Mouse (Mus musculus): ENCODE results near the gene Smoc1.

The Smoc1 gene

GRCm38 (mm10) chr12:81138217-81138616 lies 111.6 kb downstream of the Smoc1 start:
- DNase-seq: no peak

- no peak for DNase-seq
Observed at GRCm38 (mm10) chr12:81139463-81139862, 112.9 kb downstream of the Smoc1 start.

GRCm38 (mm10) chr12:81140594-81141328 lies 114.2 kb downstream of the Smoc1 start:
- DNase-seq: peak; percentile 62

DNA sequence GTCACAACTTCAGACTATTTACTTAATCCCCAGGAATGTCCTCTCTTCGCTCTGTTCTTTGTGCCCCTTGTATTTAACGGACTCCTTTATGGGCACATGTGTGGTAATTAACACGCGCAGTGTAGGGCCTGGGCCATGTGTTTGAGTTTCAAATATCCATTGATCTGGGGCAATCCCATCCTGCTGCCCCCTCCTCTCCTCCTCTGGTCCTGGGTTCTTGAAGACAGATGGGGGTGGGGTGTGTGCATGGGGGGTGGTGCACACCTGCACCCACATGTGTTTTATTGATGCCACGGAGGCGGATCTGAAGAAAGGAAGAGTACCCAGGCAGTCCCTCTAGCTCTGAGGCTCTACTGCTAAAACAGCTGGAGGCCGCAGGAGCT lies 114.7 kb downstream of the Smoc1 start:
- DNase-seq: no peak

DNA sequence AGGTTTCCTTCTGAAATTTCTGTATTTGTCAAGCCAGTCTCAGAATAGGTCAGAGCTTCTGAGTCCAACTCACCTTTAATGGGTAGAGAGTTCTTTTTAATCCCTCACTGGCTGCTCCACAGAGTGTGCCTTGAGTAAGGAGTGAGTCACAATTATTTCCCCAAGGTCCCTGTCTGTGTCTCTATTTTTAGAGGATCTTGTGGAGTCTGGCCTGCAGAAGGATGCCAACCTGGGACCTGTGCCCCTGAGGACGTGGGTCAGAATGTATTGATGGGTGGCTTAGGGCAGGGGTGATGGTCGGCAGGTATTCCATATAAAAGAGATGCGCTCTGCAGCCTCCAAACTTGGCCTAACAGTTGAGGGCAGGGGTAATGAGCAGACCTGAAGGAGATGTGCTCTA lies 115.6 kb downstream of the Smoc1 start:
- DNase-seq: no peak

- DNase-seq: no peak
Observed at GRCm38 (mm10) chr12:81144201-81144600, 117.6 kb downstream of the Smoc1 start.

GRCm38 (mm10) chr12:81146417-81147180 lies 120.0 kb downstream of the Smoc1 start:
- no peak for DNase-seq

DNA sequence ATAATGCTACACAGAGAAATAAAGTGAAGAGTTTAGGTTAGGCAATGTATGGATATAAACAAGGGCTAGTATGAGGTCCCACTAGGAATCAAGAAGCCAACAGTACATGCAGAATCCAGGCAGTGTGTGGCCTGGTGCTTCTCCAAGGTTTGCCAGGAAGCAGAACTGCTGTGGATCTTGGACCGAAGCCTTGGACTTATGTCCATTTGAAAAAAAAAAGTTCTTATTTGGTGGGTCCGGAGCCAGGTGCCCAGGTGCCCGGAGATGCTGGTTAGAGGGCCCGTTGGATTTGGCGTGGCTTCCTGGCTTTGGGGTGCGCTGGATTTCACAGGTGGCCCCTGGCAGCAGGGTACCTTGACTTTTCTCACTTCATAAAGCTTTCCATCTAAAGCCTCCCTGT lies 121.3 kb downstream of the Smoc1 start:
- DNase-seq: no peak

DNA sequence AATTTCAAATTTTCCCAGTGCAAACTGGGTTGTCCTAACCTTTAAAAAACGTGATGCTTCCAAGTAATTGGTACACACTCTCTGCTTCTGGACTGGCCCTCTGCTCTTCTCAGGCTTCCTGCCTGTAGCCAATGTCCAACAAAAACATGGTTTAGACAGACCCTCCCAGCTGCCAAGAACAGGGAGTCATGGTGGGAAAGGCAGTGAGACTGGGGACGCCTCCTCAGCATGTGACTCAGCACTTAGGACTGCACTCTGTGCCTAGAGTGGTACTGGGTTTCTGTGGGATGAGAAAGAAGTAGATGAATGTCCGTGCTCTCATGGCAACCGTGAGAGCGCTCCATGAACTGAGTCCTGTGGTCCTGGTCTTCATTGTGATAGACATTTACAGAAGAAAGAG lies 124.3 kb downstream of the Smoc1 start:
- DNase-seq: no peak

DNA sequence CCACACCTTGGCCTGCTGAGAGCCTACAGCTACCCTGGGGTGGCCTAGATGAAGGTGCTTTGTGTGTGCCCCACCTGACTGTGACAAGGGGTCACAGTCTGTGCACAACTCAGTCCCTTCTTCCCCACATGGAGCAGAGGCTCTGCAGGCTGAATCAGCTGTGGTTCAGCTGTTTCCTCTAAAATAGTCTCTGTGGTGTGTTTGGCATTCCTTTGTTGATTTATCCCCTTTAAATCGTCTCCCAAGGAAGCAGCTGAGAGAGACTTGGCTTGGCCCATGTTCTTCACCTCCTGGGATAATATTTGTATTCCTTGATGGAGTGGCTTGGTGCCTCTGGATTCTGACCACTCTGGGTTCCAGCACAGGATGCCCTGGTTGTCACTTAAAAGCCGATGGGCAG lies 125.5 kb downstream of the Smoc1 start:
- DNase-seq: no peak

DNA sequence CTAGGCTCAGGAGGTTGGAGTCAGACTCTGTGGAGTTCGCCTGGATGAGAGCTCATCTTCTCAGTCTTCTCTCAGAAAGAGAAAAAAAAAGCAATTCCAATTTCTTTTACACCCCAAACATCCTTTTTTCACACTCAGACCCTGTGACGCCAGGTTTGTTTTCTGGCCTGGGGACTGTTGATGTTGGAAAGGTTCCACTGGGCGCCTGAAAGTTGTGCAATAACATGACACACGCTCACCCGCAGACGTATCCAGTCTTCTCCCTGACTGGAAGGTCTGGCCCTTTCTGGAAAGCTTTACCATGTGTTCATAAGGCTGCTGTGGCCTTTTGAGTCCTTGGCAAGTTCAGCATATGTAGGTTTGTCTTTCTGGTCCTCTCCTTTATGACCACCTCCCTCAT lies 129.1 kb downstream of the Smoc1 start:
- DNase-seq: no peak

DNA sequence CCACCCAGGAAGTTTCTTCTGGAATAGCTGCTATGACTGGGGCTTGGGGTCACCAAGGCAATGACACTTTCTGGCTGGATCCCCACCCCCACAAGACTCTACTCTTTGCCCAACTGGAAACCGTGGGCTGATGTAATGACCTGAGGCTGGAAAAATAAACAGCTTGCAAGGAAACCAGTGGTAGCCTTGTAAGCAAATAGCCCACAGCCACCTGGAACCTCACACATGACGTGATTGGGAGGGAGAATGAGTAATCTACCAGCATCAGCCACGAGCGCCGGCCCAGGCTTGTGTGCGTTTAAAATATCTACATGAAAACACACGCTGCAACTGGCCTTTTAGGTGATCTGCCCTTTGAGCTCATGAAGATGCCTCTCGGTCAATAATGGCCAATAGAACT lies 130.2 kb downstream of the Smoc1 start:
- no peak for DNase-seq

- DNase-seq: no peak
Observed at GRCm38 (mm10) chr12:81159947-81160346, 133.3 kb downstream of the Smoc1 start.

DNA sequence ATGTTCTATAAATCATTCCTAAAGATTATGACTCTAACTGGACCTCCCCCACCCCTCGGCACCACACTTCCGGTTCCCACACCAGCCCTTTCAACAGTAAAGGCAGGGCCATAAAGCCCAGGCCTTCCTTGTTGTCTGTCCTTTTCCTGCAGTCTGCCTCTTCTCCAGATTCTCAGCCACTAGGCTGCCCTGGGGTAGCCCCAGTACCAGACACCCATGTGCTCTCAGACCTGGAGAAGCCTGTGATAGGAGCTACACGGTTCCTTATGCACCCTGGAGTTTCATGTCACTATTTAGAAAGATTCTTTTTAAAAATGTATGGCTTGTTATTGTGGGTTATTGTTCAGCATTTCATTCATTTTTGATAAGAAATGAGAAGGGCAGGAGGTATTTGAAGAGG lies 133.8 kb downstream of the Smoc1 start:
- no peak for DNase-seq

- DNase-seq: no peak
Observed at GRCm38 (mm10) chr12:81160831-81161230, 134.2 kb downstream of the Smoc1 start.

GRCm38 (mm10) chr12:81161282-81161681 lies 134.7 kb downstream of the Smoc1 start:
- no peak for DNase-seq

GRCm38 (mm10) chr12:81163131-81163530 lies 136.5 kb downstream of the Smoc1 start:
- no peak for DNase-seq

DNA sequence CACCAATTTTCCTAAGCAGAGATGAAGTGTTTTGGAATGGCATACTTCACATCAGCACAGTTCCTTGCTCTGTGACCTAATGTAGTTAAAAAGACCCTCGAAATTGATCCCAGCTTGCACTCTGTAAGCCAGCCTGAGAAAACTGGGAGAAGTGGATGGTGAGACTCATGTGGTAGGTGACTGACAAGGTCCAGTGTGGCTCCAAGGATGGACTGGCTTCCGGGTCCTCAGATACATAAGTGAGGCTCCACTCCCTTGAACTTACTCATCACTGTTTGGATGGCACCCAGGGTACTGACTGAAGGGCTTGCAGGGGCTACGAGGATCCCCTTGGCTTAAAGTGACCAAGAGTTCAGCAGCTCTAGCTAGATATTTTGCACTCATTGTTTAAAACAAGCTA lies 137.0 kb downstream of the Smoc1 start:
- no peak for DNase-seq

DNA sequence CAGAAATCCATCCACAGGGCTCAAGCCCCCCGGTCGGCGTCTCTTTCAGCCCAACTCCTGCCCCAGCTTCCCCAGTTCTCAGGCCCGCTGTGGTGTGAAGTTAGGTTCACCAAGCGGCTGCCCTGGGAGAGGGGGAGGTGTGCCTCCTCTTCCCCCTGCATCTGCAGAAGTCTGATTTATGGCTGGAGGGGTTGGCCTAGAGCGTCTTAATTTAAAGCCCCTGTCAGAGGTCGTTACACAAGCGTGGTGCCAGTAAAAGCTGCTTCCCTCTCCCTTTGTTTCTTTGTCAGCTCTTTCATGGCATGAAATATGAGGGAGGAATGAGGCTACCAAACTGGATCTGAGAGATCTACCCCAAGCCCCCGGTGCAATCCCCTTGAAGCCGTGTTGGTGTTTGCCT lies 139.5 kb downstream of the Smoc1 start:
- no peak for DNase-seq

- no peak for DNase-seq
Observed at GRCm38 (mm10) chr12:81166615-81167014, 140.0 kb downstream of the Smoc1 start.

DNA sequence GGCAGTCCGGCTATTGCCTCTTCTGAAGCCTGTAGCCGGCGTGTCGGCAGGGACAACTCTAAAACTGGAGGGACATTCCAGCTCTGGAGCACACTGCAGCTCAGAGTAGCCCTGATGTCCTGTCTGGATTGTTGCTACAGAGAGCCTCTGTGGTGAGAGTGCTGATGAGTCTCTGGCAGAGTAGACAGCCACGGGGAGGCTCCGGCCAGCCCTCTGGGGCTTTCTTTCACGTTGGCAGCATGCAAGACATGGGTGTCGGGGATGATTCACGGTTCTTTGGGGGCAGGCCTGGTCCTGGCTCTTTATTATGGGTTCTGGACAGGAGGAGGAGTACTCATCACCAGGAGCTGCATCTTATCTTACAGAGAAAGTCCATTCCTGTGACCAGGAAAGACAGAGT lies 140.5 kb downstream of the Smoc1 start:
- no peak for DNase-seq

- DNase-seq: no peak
Observed at GRCm38 (mm10) chr12:81168031-81168430, 141.4 kb downstream of the Smoc1 start.

GRCm38 (mm10) chr12:81168494-81168893 lies 141.9 kb downstream of the Smoc1 start:
- DNase-seq: no peak

GRCm38 (mm10) chr12:81170076-81170475 lies 143.5 kb downstream of the Smoc1 start:
- DNase-seq: no peak

DNA sequence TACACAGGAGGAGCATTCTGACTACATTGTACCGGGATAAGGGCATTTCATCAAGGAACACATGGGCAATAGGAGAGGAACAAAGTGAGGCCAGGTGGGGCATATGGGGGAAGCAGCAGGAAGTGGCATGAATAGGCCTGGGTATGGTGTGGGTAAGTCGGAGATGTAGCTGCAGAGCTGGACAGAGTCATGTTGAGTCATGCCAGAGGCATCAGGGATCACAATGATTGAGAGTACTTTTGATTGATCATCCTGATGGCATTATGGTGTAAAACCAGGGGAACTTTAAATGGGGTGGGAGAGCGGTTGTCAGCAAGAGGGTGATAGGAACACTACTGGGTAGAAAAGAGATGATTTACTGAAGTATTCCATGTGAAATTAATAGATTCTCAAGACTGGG lies 146.4 kb downstream of the Smoc1 start:
- no peak for DNase-seq
